Mouse (Mus musculus) liver, postnatal 0 days (tissue): ENCODE data around the gene Slc6a11. TPM values are rescaled to one million over a fixed set of nuclear protein-coding genes. Genes with fewer than 3 reads are reported as not detected.
A peak's percentile ranks its signal among the peaks of the same experiment; 100 is the strongest.

Experiments
- ATAC-seq: fragments of 200-750 bp; cut with Nextera tagmentation; 2 replicates; pipeline ENCODE4 v1.8.0; 2017; ENCODE audit warnings: mild to moderate bottlenecking, moderate library complexity
- DNase-seq: peaks from one replicate; pipeline ENCODE4 v3.0.0-alpha.2; 2016
- H3K27ac ChIP-seq: fragments of 300-500 bp; sonication (generic); 2 replicates; pipeline ENCODE4 v1.5.1; 2014; ENCODE audit warnings: antibody characterized with exemption, moderate library complexity, mild to moderate bottlenecking, low read depth
- H3K27me3 ChIP-seq: fragments of 300-500 bp; sonication (generic); 2 replicates; pipeline ENCODE4 v1.6.1; 2014; ENCODE audit warnings: low read length, control low read depth, mixed read lengths; ENCODE audit not compliant: insufficient read depth
- H3K36me3 ChIP-seq: fragments of 300-500 bp; sonication (generic); replicated peaks from 2 replicates; pipeline ENCODE4 v1.6.1; 2014; ENCODE audit warnings: mild to moderate bottlenecking, control low read depth, low read length, moderate library complexity, mixed read lengths; ENCODE audit not compliant: insufficient read depth
- H3K4me1 ChIP-seq: fragments of 300-500 bp; sonication (generic); 2 replicates; pipeline ENCODE4 v1.6.1; 2014; ENCODE audit warnings: antibody characterized with exemption, mild to moderate bottlenecking, control low read depth; ENCODE audit not compliant: insufficient read depth
- H3K4me2 ChIP-seq: fragments of 300-500 bp; sonication (generic); 2 replicates; pipeline ENCODE4 v1.6.1; 2014; ENCODE audit warnings: low read depth, mild to moderate bottlenecking, low read length, moderate library complexity, mixed read lengths
- H3K4me3 ChIP-seq: fragments of 300-500 bp; sonication (generic); 2 replicates; pipeline ENCODE4 v1.5.1; 2014; ENCODE audit warnings: low read depth, low read length
- H3K9ac ChIP-seq: fragments of 300-500 bp; sonication (generic); replicated peaks from 2 replicates; pipeline ENCODE4 v1.6.1; 2014; ENCODE audit warnings: mild to moderate bottlenecking, moderate library complexity
- H3K9me3 ChIP-seq: fragments of 300-500 bp; sonication (generic); 2 replicates; pipeline ENCODE4 v1.6.1; 2016; ENCODE audit warnings: mild to moderate bottlenecking, control low read depth, low read length, mixed read lengths
- CTCF ChIP-seq: sonication (generic); IDR thresholded peaks from 2 replicates; pipeline ENCODE4 v1.5.1; 2016; ENCODE audit warnings: antibody characterized with exemption, low read depth
- EP300 ChIP-seq: IDR thresholded peaks from 2 replicates; pipeline ENCODE4 v1.6.1; 2016; ENCODE audit warnings: antibody characterized with exemption, low read depth, mild to moderate bottlenecking
- WGBS: fragments of 180-500 bp; shearing (Covaris S2); extraction: QIAGEN DNeasy Blood & Tissue Kit; methylation state at CpG from one replicate; pipeline ENCODE4 v1.1.7; 2014; ENCODE audit not compliant: insufficient replicate concordance; 5-methylcytosine and 5-hydroxymethylcytosine counted together
- polyA plus RNA-seq: library from polyadenylated mRNA; unstranded; fragments of >200 nt; fragmentation: Nextera tagmentation; extraction: Ambion mirVana; gene quantifications from 2 replicates; pipeline ENCODE4 v1.2.1, GENCODE M21; 2015

Gene Slc6a11
- polyA plus RNA-seq: 0.04 and 0.05 TPM in 2 replicates

DNA sequence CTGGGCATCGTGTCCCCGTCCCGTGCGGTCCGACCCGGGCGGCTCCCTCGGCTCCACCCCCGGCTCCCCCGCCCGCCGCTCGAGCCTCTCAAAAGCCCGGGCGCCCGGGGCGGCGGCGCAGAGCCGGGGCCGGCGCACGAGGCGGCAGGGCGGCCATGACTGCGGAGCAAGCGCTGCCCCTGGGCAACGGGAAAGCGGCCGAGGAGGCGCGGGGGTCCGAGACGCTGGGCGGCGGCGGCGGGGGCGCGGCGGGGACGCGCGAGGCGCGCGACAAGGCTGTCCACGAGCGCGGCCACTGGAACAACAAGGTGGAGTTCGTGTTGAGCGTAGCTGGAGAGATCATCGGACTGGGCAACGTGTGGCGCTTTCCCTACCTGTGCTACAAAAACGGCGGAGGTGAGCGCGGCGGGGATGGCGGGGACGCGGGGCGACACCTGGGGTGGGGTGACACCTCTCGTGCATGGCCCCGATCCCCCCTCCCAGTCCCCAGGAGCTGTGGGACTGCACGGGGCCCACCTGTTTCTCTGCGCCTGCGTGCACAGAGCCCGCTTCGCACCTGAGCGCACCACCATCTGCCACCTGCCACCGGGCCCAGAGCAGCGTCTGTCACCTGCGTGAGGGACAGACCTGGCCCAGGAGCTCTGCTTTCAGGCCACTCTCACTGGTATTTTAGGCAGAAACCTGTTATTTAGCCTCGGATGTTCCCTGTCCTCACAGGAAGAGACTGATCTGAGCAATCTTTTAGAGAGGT, at the start of gene Slc6a11:
Slc6a11 (plus strand) TSS at position 120 of the 751 bp plus-strand sequence.
- Histone ChIP-seq H3K4me2 (no peak within 1 kb of the TSS), H3K36me3 (no peaks in the 10 kb centered on the region), H3K9ac (no peak within 1 kb of the TSS), H3K4me3 (no peak within 1 kb of the TSS), H3K4me1 (no peaks in the 10 kb centered on the region), H3K27me3 (peaks cover 28% of the 10 kb centered on the region), H3K27ac (no peak within 1 kb of the TSS), H3K9me3 (no peaks in the 10 kb centered on the region)
- ATAC-seq: no peak
- DNase-seq: no peak
- TF ChIP-seq EP300: no peak
- TF ChIP-seq CTCF: no peak
- WGBS: 7% methylated on average over 55 of the region's 76 CpGs

DNA sequence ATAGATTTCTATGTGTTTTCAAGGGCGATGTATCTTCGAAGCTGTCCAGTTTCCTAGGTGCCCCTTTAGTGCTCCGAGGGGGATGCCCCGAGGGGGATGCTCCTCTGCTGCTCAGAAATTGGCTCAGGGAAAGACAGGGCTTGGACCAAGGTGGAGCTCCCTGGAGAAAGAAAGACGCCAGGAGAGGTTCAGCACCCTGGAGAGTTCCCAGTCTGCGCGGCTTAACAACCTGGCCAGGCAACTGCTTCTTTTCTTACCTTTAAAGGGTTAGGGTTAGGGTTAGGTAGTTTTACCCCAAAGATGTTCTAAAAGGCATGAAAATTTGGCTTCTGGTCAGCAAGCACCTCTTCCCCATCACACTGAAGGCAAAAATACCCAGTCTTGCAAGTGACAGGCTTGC, 43.9 kb upstream of the Slc6a11 start:
- no peak for ATAC-seq
- peak; percentile 54 for DNase-seq
- no peak for TF ChIP-seq EP300
- no peak for TF ChIP-seq CTCF
- no peaks in the 10 kb centered on the region for H3K9me3 ChIP-seq
- 23% methylated on average over 7 of the region's 7 CpGs for WGBS
- no peaks in the 10 kb centered on the region for H3K36me3 ChIP-seq
- H3K4me2 ChIP-seq: no peak overlapping the region
- no peak overlapping the region for H3K27ac ChIP-seq
- no peaks in the 10 kb centered on the region for H3K4me1 ChIP-seq
- H3K4me3 ChIP-seq: no peak overlapping the region
- no peak overlapping the region for H3K9ac ChIP-seq
- peaks cover 4% of the 10 kb centered on the region; the same call in 1 of the 2 replicates for H3K27me3 ChIP-seq

DNA sequence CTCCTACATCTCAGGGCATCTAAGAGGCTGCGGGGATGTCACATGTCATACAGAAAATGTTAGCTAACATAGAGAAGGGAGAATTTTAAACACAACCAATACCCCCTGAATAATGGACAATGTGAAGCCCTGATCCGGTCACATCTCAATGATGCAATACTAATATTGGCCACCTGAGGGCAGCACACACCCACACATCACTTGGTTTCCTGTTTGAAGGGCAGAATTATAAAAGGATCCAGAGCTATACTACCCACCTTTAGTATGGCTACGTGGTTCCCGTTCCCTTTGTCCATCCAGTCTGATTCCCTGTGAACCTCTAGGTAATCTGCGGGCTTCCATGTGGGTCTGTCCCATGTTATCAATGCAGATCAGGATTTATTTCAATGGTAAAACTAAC, 41.4 kb upstream of the Slc6a11 start:
- ATAC-seq (no peak), DNase-seq (peak; percentile 68)
- WGBS: 11% methylated on average over 5 of the region's 5 CpGs
- no peaks in the 10 kb centered on the region for H3K9me3 ChIP-seq
- H3K36me3 ChIP-seq: no peaks in the 10 kb centered on the region
- TF ChIP-seq CTCF: peak; percentile 86
- no peak for TF ChIP-seq EP300
- H3K27ac ChIP-seq: no peak overlapping the region
- H3K27me3 ChIP-seq: peaks cover 4% of the 10 kb centered on the region; the same call in 1 of the 2 replicates
- no peaks in the 10 kb centered on the region for H3K4me1 ChIP-seq
- no peak overlapping the region for H3K9ac ChIP-seq
- H3K4me3 ChIP-seq: no peak overlapping the region
- no peak overlapping the region for H3K4me2 ChIP-seq

DNA sequence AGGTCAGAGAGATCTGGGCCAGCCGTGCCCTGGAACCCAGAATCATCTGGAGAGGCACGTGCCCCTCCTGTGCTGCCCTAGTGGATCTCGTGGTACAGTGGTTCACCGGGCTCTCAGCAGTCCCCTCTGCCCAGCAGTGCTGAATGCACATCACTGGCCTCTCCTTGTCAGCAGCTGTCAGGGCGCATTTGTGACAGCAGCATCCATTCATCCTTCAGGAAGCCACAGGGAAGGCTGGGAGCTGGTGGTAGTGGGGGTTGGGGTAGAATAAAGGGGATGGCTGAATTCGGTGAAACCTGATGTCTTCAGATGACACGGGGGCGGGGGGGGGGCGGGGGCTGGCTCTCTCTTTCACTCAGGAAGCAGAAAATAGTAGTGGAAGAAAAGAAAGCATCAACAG, 38.8 kb upstream of the Slc6a11 start:
- Histone ChIP-seq H3K4me2 (no peak overlapping the region), H3K27me3 (peaks cover 4% of the 10 kb centered on the region; the same call in 1 of the 2 replicates), H3K4me1 (no peaks in the 10 kb centered on the region), H3K27ac (no peak overlapping the region), H3K9ac (no peak overlapping the region), H3K9me3 (no peaks in the 10 kb centered on the region), H3K4me3 (no peak overlapping the region), H3K36me3 (no peaks in the 10 kb centered on the region)
- ATAC-seq (no peak), DNase-seq (no peak)
- WGBS: 43% methylated on average over 9 of the region's 9 CpGs
- no peak for TF ChIP-seq CTCF
- no peak for TF ChIP-seq EP300

- DNase-seq (no peak), ATAC-seq (no peak)
- H3K36me3 ChIP-seq: no peaks in the 10 kb centered on the region
- H3K4me1 ChIP-seq: no peaks in the 10 kb centered on the region
- H3K9me3 ChIP-seq: no peaks in the 10 kb centered on the region
- H3K4me3 ChIP-seq: no peak overlapping the region
- H3K27ac ChIP-seq: no peak overlapping the region
- no peaks in the 10 kb centered on the region for H3K27me3 ChIP-seq
- no peak overlapping the region for H3K4me2 ChIP-seq
- 61% methylated on average over 16 of the region's 16 CpGs for WGBS
- TF ChIP-seq EP300 (no peak), CTCF (no peak)
- H3K9ac ChIP-seq: no peak overlapping the region
Measured at GRCm38 (mm10) chr6:114094251-114094650, 36.8 kb upstream of the Slc6a11 start.

DNA sequence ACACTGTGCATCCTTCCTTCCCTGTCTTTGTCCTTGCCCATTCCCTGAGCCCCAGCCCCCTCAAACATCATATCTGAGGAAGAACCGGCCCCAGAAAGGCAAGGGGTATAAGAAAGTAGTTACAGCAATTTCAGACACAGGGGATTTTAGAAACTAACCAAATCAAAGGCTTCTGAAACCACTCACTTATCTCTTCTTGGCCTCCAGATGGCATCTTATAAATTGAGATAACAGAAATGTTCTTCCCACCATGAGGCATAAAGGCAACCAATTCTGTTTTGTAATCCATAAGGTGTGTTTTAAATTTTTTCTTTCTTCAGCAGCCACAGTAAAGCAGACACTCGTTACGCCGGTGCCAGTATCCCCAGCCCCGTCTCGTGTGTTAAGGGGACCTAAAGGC, 34.5 kb upstream of the Slc6a11 start:
- no peak overlapping the region for H3K27ac ChIP-seq
- no peaks in the 10 kb centered on the region for H3K27me3 ChIP-seq
- ATAC-seq: no peak
- no peaks in the 10 kb centered on the region for H3K4me1 ChIP-seq
- H3K4me2 ChIP-seq: no peak overlapping the region
- 74% methylated on average over 6 of the region's 6 CpGs for WGBS
- no peaks in the 10 kb centered on the region for H3K9me3 ChIP-seq
- DNase-seq: no peak
- H3K36me3 ChIP-seq: no peaks in the 10 kb centered on the region
- H3K9ac ChIP-seq: no peak overlapping the region
- no peak overlapping the region for H3K4me3 ChIP-seq
- TF ChIP-seq EP300 (no peak), CTCF (no peak)
